Mouse (Mus musculus) embryonic facial prominence, embryonic 11.5 days (tissue): ENCODE data around the gene Chst12. TPM values are rescaled to one million over a fixed set of nuclear protein-coding genes. Genes with fewer than 3 reads are reported as not detected.
"Not testable (repeated sequence)": the region's sequence is repeated elsewhere in the genome, so short reads cannot be mapped to it uniquely, and the experiment has no call there.

ENCODE experiments used
- ATAC-seq: fragments of 200-750 bp; cut with Nextera tagmentation; replicated peaks from 2 replicates; pipeline ENCODE4 v1.8.0; 2017; ENCODE audit warnings: low read depth; ENCODE audit not compliant: insufficient number of reproducible peaks, low FRiP score, low TSS enrichment
- DNase-seq: peaks from one replicate; pipeline ENCODE4 v3.0.0-alpha.2; 2015; ENCODE audit warnings: low spot score
- H3K27ac ChIP-seq: fragments of 300-500 bp; sonication (generic); replicated peaks from 2 replicates; pipeline ENCODE4 v1.5.1; 2014; ENCODE audit warnings: mild to moderate bottlenecking, low read depth, low read length, control low read depth
- H3K27me3 ChIP-seq: fragments of 300-500 bp; sonication (generic); 2 replicates; pipeline ENCODE4 v1.6.1; 2014; ENCODE audit warnings: mild to moderate bottlenecking, low read length, moderate library complexity, mixed read lengths; ENCODE audit not compliant: control insufficient read depth, insufficient read depth
- H3K36me3 ChIP-seq: fragments of 300-500 bp; sonication (generic); replicated peaks from 2 replicates; pipeline ENCODE4 v1.6.1; 2014; ENCODE audit warnings: low read depth, mild to moderate bottlenecking, low read length, moderate library complexity, mixed read lengths; ENCODE audit not compliant: control insufficient read depth, insufficient read depth
- H3K4me1 ChIP-seq: fragments of 300-500 bp; sonication (generic); 2 replicates; pipeline ENCODE4 v1.6.1; 2014; ENCODE audit warnings: low read length, mixed read lengths; ENCODE audit not compliant: control insufficient read depth, insufficient read depth
- H3K4me2 ChIP-seq: fragments of 300-500 bp; sonication (generic); 2 replicates; pipeline ENCODE4 v1.6.1; 2014; ENCODE audit warnings: low read depth, mild to moderate bottlenecking, control low read depth, low read length, moderate library complexity
- H3K4me3 ChIP-seq: fragments of 300-500 bp; sonication (generic); 2 replicates; pipeline ENCODE4 v1.5.1; 2014; ENCODE audit warnings: low read depth, low read length, control low read depth
- H3K9ac ChIP-seq: fragments of 300-500 bp; sonication (generic); replicated peaks from 2 replicates; pipeline ENCODE4 v1.6.1; 2014; ENCODE audit warnings: mild to moderate bottlenecking, control low read depth, low read length
- H3K9me3 ChIP-seq: fragments of 300-500 bp; sonication (generic); replicated peaks from 2 replicates; pipeline ENCODE4 v1.6.1; 2016; ENCODE audit warnings: mild to moderate bottlenecking, low read length, inconsistent platforms, mixed read lengths; ENCODE audit not compliant: control insufficient read depth
- WGBS: fragments of 180-500 bp; shearing (Covaris S2); extraction: QIAGEN DNeasy Blood & Tissue Kit; methylation state at CpG from one replicate; pipeline ENCODE4 v1.1.7; 2014; 5-methylcytosine and 5-hydroxymethylcytosine counted together
- polyA plus RNA-seq: library from polyadenylated mRNA; unstranded; fragments of >200 nt; fragmentation: Nextera tagmentation; extraction: Ambion mirVana; gene quantifications from 2 replicates; pipeline ENCODE4 v1.2.1, GENCODE M21; 2014

Chst12 gene
- 8.8 and 9.5 TPM in 2 replicates for polyA plus RNA-seq

DNA sequence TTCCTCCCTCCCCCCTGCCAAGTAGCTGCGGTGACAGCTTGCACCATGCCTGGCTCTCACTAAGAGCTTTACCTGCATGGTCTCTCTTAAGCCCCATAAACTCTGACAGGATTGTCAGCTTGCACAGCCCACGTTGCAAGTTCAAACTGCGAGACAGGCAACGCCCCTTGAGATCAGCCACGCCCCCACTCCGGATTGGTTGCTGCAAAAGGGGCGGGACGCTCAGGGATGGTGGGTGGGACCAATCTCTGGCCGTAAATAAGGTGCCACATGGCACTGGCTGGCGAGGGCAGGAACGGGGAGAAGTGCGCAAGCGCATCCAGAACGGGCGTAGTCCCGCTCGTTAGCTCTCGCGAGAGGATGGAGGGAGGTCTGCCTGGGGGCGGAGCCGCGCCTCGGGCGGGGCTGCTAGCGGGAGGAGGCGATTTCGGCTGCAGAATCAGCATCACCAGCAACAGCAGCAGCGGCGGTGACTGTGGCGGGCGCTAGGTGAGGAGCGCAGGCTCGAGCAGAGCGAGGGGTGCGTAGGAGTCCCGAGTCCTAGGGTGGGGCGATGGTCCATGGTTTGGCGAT is at the start of gene Chst12:
Gene Chst12, plus strand, starts transcription at position 343 of the 573 bp plus-strand sequence.
- H3K27me3 ChIP-seq, result no peaks in the 10 kb centered on the region
- H3K9me3 ChIP-seq, result no peaks in the 10 kb centered on the region
- WGBS, result 0% methylated on average over 38 of the region's 38 CpGs
- peak within 1 kb of the TSS; percentile 51 for H3K4me2 ChIP-seq
- no peak within 1 kb of the TSS for H3K27ac ChIP-seq
- H3K4me1 ChIP-seq, result peaks cover 5% of the 10 kb centered on the region
- DNase-seq (peak; percentile 100), ATAC-seq (peak; percentile 85)
- H3K4me3 ChIP-seq, result peak within 1 kb of the TSS; percentile 59
- H3K9ac ChIP-seq, result peak within 1 kb of the TSS; percentile 72
- H3K36me3 ChIP-seq, result no peaks in the 10 kb centered on the region

DNA sequence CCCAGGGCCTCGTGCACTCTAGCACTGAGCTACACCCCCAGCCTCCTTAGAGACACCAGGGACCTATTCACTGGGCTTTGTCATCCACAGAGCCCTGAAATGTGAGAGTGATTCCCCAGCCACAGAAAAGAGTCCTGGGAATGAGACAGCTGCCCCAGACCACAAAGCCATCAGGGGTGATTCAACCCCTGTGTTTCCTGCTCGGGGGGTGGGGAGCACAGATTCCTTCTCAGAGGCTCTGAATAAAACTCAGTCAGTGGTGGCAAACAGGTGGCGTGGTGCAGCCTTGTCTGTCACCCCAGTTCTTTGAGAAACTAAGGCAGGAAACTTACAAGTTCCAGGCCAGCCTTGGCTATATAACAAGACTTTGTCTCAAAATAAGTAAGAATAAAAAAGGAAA is 43.9 kb upstream of the Chst12 start:
- no peaks in the 10 kb centered on the region for H3K27me3 ChIP-seq
- 0 out of 2 replicates have a peak, but pooled peaks cover 3% of the 10 kb centered on the region for H3K9me3 ChIP-seq
- WGBS, result 86% methylated on average over 3 of the region's 3 CpGs
- DNase-seq, result no peak
- ATAC-seq, result no peak
- no peak overlapping the region for H3K4me2 ChIP-seq
- no peak overlapping the region for H3K4me3 ChIP-seq
- H3K27ac ChIP-seq, result no peak overlapping the region
- no peak overlapping the region for H3K9ac ChIP-seq
- no peaks in the 10 kb centered on the region for H3K36me3 ChIP-seq
- no peaks in the 10 kb centered on the region for H3K4me1 ChIP-seq

DNA sequence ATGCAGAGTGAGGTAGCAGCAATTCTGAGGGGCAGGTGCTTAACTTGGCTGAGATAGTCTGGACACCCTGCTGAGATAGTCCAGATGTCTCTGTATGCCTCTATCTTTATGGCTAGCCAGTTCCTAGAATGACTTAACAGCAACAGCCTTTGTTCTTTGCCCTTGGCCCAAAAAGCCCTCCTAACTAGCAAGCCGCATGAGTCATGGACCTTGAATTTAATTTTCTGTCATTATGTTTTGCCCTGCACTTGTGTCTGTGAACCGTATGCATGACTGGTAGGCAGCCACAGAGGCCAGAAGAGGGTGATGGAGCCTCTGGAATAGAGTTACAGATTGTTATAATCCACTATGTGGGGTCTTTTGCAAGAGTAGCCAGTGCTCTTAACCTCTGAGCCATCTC is 42.2 kb upstream of the Chst12 start:
- not testable (repeated sequence) for H3K4me1 ChIP-seq, ATAC-seq, H3K4me3 ChIP-seq, H3K9me3 ChIP-seq, H3K36me3 ChIP-seq, H3K27ac ChIP-seq, H3K4me2 ChIP-seq, H3K27me3 ChIP-seq, DNase-seq, H3K9ac ChIP-seq
- WGBS, result 86% methylated on average over 2 of the region's 2 CpGs

DNA sequence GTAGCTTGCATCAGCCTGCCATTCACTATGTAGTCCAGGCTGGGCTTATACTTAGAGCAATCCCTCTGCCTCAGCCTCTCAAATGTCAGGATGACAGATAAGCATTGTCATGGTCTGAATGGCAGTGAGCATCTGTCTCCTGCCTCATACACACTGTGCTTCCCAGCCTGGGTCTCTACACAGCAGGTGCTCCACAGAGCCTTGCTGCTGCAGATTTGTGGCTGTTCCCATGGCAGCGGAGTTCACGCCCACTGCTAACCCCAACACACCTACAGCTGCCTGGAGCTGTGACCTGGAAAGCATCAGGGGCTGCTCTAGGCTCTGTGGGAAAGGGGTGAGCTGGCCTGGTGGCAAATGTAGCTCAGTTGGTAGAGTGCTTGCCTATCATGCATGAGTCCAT is 40.4 kb upstream of the Chst12 start:
- H3K9ac ChIP-seq, result no peak overlapping the region
- no peaks in the 10 kb centered on the region for H3K4me1 ChIP-seq
- DNase-seq (no peak), ATAC-seq (no peak)
- H3K27ac ChIP-seq, result no peak overlapping the region
- no peaks in the 10 kb centered on the region for H3K36me3 ChIP-seq
- H3K27me3 ChIP-seq, result no peaks in the 10 kb centered on the region
- no peak overlapping the region for H3K4me2 ChIP-seq
- H3K9me3 ChIP-seq, result 0 out of 2 replicates have a peak, but pooled peaks cover 3% of the 10 kb centered on the region
- 70% methylated on average over 2 of the region's 2 CpGs for whole genome bisulfite sequencing
- no peak overlapping the region for H3K4me3 ChIP-seq

DNA sequence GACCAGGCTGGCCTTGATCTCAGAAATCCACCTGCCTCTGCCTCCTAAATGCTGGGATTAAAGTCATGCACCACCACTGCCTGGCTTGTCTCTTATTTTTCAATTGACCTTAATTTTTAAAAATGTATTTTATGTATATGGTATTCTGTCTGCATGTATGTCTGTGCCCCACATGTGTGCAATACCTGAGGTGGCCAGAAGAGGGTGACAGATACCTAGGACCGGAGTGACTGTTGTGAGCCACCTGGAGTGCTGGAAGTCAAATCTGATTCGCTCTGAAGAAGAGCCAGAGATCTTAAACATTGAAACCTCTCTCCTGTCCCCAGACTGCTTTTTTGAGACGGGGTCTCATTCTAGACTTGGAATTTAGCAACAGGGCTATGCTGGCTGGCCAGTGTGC is 33.0 kb upstream of the Chst12 start:
- Histone ChIP-seq H3K27me3 (no peaks in the 10 kb centered on the region), H3K4me1 (no peaks in the 10 kb centered on the region), H3K27ac (no peak overlapping the region), H3K9me3 (no peaks in the 10 kb centered on the region), H3K4me3 (no peak overlapping the region), H3K9ac (no peak overlapping the region), H3K4me2 (no peak overlapping the region), H3K36me3 (no peaks in the 10 kb centered on the region)
- WGBS, result 84% methylated on average over 3 of the region's 3 CpGs
- no peak for ATAC-seq
- DNase-seq, result no peak

DNA sequence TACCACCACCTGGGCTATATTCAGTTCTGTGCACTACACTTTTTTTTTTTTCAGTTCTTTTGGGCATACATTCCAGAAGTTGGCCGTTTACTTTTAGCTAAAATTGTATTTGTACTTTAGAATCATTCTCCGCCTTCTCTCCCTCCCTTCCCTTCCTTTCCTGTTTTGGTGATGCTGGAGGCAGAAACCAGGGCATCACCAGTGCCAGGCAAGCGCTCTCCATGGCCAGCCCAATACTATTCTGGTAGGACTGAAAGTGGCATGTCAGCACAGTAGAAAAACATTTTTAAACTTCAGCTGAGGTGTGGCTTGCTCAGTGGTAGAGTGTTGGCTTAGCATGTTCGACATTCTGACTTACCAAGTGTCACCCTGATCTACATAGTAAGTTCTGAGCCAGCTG is 23.9 kb upstream of the Chst12 start:
- Histone ChIP-seq H3K9me3 (no peaks in the 10 kb centered on the region), H3K27me3 (no peaks in the 10 kb centered on the region), H3K4me2 (no peak overlapping the region), H3K4me3 (no peak overlapping the region), H3K36me3 (no peaks in the 10 kb centered on the region), H3K4me1 (no peaks in the 10 kb centered on the region), H3K9ac (no peak overlapping the region), H3K27ac (no peak overlapping the region)
- DNase-seq (no peak), ATAC-seq (no peak)
- WGBS, result 82% methylated on average over 4 of the region's 4 CpGs

DNA sequence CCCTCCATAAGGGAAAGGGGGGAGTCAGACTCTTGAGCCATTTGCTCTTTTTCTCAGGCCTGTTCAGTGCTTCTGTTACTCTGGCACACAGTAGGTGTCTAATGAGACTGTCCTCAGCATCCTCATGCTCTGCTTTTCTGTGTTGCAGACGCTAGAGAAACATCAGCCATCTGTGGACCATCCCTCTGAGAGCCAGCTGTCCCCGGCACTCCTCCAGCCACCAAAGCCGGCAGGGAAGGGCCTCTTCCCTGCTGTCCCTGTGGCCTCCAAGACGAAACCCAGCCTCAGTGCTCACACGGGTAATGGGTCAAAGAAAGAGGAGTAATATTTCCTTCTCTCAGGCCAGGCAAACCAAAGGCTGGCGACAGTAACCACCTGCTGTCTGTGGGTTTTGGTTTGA is 14.2 kb upstream of the Chst12 start:
- Histone ChIP-seq H3K9ac (no peak overlapping the region), H3K4me3 (no peak overlapping the region), H3K9me3 (no peaks in the 10 kb centered on the region), H3K4me2 (no peak overlapping the region), H3K36me3 (no peaks in the 10 kb centered on the region), H3K4me1 (no peaks in the 10 kb centered on the region), H3K27me3 (no peaks in the 10 kb centered on the region), H3K27ac (no peak overlapping the region)
- ATAC-seq, result no peak
- WGBS, result 63% methylated on average over 6 of the region's 6 CpGs
- DNase-seq, result no peak

DNA sequence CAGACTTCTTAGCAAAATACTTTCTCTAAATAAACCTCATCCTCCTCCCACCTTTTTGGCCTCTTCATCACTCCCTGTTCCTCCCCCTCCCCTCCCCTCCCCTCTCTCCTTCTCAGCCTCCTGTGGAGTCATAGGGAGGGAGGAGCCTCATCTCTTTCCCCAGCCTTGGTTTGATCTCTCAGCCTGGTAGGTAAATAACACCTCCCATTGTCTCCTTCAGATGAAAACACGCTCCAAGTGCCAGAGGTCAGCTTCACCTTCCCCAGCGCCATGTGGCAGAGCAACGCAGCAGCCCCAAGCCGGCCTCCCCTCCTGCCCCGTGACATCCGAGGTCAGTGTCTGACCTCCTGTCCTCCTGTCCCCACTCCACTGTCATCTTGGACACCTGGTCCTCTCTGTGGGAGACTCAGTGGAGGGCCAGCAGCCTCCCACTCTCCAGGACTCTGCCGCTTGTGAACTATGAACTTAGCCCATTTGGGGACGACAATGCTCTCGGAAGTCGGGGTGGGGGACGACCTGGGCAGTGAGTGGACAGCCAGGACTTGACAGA is 12.6 kb upstream of the Chst12 start:
- ATAC-seq, result no peak
- no peak overlapping the region for H3K27ac ChIP-seq

More for the DNA sequence above, 12.6 kb upstream of the Chst12 start:
- H3K9me3 ChIP-seq, result no peaks in the 10 kb centered on the region
- no peak for DNase-seq
- WGBS, result 28% methylated on average over 11 of the region's 11 CpGs
- no peaks in the 10 kb centered on the region for H3K4me1 ChIP-seq
- H3K4me2 ChIP-seq, result no peak overlapping the region
- H3K36me3 ChIP-seq, result no peaks in the 10 kb centered on the region
- H3K27me3 ChIP-seq, result no peaks in the 10 kb centered on the region
- H3K4me3 ChIP-seq, result no peak overlapping the region
- H3K9ac ChIP-seq, result no peak overlapping the region
